Mouse (Mus musculus) left cerebral cortex, postnatal 25 days (tissue): ENCODE results near the gene Zc3h4. TPM values are rescaled to one million over a fixed set of nuclear protein-coding genes. Genes with fewer than 3 reads are reported as not detected.
"Not testable (repeated sequence)": the region's sequence is repeated elsewhere in the genome, so short reads cannot be mapped to it uniquely, and the experiment has no call there.

Experiments used
- DNase-seq, 2 experiments: peaks; one replicate each; pipeline ENCODE4 v3.0.0; 2022; ENCODE audit warnings: low spot score in 2 of 2, mixed read lengths in 1 of 2
- intact Hi-C: fragments of 180-260 bp; cut with DNase I; formaldehyde crosslinking; loops from one replicate; pipeline ENCODE4 v1.15.1; 2025
- total RNA-seq, 2 experiments: library from RNA; stranded (reverse); gene quantifications; 2 replicates each; pipeline ENCODE4 v1.2.3; 2021

Zc3h4 gene
- 10 to 100 TPM; 58.6 to 58.8 TPM for total RNA-seq

- intact Hi-C loops: loop anchor here (2.0 to 5.0 kb wide), 2 partner anchors 214 to 416 kb away; partner anchors contain the start of genes Arhgap35, Fkrp and Strn4
Measured at GRCm38 (mm10) chr7:16400689-16401611, at the start of gene Zc3h4. Zc3h4 (plus strand) TSS chr7:16400910.

GRCm38 (mm10) chr7:16355854-16356594 is 44.7 kb upstream of the Zc3h4 start:
- DNase-seq: no peak
- intact Hi-C loops: no loop called here

More at GRCm38 (mm10) chr7:16400689-16401611, at the start of gene Zc3h4:
- DNase-seq: peak; percentile 84 to 85

- no peak for DNase-seq
- intact Hi-C loops: no loop called here
Measured at GRCm38 (mm10) chr7:16357602-16358001, 43.1 kb upstream of the Zc3h4 start.

DNA sequence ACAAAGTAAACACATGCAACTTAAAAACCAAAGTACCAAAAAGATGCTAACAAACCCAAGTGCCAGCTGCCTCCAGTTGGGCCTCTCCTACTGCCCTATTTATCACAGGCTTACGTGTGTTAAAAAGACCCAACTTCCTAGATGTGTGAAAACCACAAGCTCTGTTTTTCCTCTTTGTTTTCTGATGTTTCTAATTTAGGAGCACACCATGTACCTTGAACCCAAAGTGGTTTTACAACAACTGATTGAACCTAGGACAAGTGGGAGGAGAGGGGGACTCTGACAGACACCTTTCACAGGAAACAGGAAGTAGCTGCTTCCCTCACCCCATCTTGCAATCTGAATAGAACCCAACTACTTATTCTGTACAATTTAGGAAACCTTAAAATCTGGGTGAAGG is 36.4 kb upstream of the Zc3h4 start:
- intact Hi-C loops: no loop called here
- DNase-seq: no peak

DNA sequence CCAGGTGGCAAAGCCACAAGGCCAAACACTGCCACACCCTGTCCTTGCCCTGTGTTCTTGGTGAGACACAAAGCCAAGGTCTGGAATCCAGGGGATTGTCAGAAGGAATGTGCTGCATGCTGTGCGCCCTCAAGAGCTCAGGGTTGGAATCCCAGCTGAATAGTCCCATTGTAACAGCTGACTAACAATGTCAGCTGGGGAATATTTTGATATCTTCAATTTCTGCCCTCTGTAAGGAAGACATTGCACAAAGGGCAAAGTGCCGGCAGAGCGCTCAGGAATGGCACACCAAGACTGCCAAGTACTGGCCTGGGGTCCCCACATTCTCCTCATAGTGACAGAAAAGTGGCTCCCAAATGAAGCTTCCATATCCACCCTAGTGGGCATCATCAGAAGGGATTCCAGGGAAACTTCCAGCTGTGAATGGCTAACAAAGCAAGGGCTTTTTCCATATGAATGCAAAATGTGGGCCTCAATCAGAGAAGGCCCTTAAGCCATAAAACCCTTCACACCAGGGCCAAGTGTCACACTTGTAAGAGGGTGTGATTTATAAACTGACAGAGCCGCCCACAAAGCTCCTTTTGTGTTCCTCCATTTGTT is 35.7 kb upstream of the Zc3h4 start:
- intact Hi-C loops: no loop called here

DNA sequence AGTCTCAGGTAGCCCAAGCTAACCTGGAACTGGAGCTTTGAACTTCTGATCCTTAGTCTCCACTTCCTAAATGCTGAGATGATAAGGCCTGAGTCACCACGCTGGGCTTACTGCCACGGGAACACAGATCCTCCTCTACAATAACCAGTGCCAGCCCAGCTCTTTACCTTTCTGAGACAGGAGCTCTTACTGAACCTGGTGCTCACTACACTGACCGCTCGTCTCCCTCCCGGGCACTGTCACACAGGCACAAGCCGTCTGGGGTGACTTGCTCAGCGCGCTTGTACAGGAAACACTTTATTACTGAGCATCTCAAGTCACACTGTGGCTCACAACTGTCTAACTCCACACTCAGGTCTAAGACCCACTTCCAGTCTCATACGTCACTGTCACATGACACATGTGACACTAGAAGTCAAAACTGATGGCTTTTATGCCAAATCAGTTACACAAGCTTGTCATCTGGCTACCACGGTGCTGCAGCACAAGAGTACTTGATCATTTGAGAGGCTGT is 34.5 kb upstream of the Zc3h4 start:
- DNase-seq: no peak

More for the DNA sequence above, 35.7 kb upstream of the Zc3h4 start:
- no peak for DNase-seq

DNA sequence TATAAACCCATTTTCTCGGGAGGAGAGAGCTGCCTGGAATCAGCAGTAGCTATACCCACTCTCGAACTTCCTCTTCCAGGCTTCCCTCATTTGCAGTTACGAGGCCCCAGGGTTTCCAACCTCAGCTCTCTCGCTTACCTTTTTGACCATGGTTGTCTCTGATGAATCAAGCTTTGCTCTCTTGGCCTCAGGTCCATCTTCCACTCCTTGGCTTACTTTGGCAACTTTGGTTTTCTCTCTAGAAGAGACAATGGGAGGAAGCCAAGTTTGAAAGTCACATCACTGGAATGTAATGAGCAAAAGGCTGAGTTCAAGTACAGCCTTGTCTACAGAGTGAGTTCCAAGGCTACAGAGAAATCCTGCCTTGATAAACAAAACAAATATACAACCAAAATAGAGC is 34.0 kb upstream of the Zc3h4 start:
- DNase-seq: no peak
- intact Hi-C loops: no loop called here

More for the DNA sequence above, 34.5 kb upstream of the Zc3h4 start:
- intact Hi-C loops: no loop called here

GRCm38 (mm10) chr7:16368835-16369234 is 31.9 kb upstream of the Zc3h4 start:
- intact Hi-C loops: no loop called here
- no peak for DNase-seq

DNA sequence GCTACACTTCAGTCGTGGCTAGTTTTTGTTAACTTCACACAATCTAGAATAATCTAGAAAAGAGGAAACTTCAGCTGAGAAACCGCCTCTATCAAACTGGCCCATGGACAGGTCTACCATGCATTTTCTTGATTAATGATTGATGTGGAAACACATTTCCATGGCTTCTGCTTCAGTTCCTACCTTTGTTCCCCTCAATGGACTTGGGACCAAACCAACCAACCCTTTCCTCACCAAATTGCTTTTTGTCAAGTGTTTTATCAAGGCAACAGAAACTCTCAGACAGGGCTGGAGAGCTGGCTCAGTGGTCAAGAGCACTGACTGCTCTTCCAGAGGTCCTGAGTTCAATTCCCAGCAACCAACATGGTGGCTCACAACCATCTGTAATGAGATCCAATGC is 30.1 kb upstream of the Zc3h4 start:
- intact Hi-C loops: no loop called here
- no peak for DNase-seq

GRCm38 (mm10) chr7:16373719-16374118 is 27.0 kb upstream of the Zc3h4 start:
- intact Hi-C loops: loop anchor here (1.0 kb wide), 1 partner anchor 79 kb away; no protein-coding TSS in a partner anchor
- DNase-seq: no peak

GRCm38 (mm10) chr7:16374989-16375388 is 25.7 kb upstream of the Zc3h4 start:
- DNase-seq: no peak
- intact Hi-C loops: no loop called here

DNA sequence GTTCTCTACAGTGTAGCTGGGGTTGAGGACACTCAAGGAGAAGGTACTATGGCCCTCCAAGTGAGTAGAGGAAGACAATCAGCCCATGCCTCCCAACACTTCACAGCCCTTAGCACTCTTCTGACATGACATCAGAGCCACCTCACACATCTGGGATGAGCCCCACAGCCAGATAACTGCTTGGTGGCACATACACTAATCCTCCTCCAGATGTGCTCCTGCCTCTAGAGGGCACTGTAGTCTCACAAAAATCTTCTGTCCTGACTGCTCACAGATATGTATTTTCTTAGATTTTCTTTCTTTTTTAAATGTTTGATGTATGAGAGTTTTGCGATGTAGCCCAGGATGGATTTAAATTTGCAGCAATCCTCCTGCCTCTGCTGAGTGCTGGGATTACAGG is 24.2 kb upstream of the Zc3h4 start:
- intact Hi-C loops: no loop called here
- DNase-seq: peak in 1 of 2 experiments; percentile 46

DNA sequence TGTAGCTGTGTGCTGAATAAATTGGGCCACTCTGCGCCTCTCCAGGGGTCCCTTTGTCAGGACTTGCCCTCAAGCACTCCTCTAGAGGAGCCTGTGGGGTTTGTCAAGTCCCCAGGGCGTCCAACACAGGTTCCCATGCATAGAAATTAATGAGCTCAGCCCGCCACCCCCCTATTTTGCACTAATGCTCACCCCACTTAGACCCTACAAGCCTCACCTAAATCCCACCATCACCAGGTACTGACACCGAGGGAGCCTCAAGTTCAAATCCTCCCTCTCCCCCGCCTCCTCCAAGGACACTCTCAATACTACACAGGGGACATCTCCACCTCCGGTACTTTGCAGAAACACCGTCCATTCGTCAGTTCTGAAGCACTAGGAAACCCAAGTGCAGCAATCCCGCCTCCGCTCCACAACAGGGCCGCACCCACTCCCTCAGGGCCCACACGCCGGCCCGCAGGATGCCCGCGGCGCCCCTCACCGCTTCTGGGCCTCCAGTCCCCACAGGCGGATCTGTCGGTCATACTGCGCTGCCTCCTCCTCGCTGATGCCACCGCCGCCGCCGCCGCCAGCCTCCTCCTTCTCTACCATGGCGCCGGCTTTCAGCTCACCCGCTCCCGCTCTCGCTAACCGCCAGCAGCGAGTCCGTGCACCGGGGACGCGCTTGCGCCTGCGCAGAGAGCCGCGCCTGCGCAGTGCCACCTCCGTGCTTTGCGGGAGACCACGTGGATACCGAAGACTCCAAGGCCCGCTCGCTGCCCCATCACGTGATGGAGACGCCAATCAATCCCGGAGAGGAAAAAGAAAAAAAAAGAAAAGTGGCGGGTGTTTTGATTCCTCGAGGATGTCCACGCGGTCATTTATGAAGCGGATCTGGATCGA is 13.3 kb upstream of the Zc3h4 start, which contains the start of gene Sae1:
Gene Sae1, minus strand, starts transcription at position 647 of the 882 bp plus-strand sequence.
- intact Hi-C loops: loop anchor here (5.0 kb wide), 1 partner anchor 80 kb away; no protein-coding TSS in a partner anchor

GRCm38 (mm10) chr7:16389942-16390341 is 10.8 kb upstream of the Zc3h4 start:
- intact Hi-C loops: loop anchor here (5.0 kb wide), 1 partner anchor 77 kb away; no protein-coding TSS in a partner anchor
- DNase-seq: not testable (repeated sequence)

More for the DNA sequence above, 13.3 kb upstream of the Zc3h4 start, which contains the start of gene Sae1:
- DNase-seq: peak; percentile 95 to 98

- DNase-seq: no peak
- intact Hi-C loops: no loop called here
Measured at GRCm38 (mm10) chr7:16392923-16393322, 7.8 kb upstream of the Zc3h4 start.

DNA sequence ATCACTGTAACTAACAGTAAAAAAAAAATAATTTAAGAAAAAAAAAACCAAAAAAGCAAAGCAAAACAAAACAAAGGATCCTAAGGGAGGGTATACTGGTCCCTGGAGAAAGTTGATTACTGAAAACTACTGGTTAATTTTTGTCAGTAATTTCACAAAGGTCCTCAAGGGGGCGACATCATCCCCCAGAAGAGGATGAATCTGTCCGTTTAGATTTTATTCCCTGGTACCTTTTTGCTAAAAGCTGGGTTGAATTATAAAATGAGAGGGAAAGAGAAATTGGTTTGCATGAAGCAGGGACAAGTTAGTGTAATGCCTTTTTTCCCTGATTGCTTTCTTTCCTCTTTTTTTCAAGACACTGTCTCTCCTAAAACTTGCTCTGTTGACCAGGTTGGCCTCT is 4.8 kb upstream of the Zc3h4 start:
- DNase-seq: peak; percentile 47 to 65
- intact Hi-C loops: loop anchor here (1.0 kb wide), 2 partner anchors 30 to 67 kb away; no protein-coding TSS in a partner anchor

DNA sequence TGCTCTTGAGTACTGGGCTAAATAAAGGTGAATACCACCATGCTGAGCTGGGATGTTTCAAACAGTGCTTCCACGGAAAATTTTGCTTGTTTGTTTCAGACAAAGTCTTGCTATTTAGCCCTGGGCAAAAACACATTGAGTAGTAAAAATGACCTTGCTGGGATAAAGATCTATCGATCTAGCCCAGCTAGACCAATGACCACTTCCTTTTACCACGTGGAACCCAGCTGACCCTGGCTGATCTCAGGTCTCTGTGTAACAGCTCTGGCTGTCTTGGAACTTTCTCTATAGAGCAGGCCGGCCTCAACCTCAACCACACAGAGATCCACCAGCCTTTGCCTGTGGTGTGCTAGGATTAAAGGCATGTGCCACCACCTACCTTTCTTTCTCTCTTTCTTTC is 3.2 kb upstream of the Zc3h4 start:
- DNase-seq: no peak
- intact Hi-C loops: no loop called here

- intact Hi-C loops: no loop called here
- DNase-seq: no peak
Measured at GRCm38 (mm10) chr7:16398387-16399050, 2.2 kb upstream of the Zc3h4 start.
